Mouse (Mus musculus): ENCODE results near the gene Spink8. TPM values are rescaled to one million over a fixed set of nuclear protein-coding genes. Genes with fewer than 3 reads are reported as not detected.

The Spink8 gene
- polyA plus RNA-seq, 1 experiment from 2014 or later = not detected

DNA sequence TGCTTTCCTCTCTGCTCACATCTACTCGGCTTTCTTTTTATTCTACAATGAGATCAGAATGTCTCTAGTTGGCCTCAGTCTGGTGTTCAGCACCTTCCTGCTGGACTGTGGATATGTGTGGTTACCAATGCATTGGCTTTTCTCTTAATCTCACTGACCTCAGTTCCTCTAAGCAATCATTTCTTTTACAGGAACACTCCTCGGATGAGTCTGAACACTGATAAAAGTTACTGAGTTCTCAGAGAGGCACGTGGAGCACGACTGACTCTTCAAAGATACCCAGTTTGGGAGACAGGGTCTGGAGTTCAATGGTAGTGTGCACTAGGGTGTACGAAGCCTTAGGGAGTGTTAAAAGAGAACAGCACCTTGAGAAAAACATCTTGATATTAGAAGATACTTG lies 14.1 kb downstream of the Spink8 start:
- ATAC-seq (ENCODE audit: low read depth) = no peak
- H3K4me3 ChIP-seq = no peak overlapping the region
- H3K4me2 ChIP-seq = no peak overlapping the region
- no peaks in the 10 kb centered on the region for H3K4me1 ChIP-seq (replicated peaks)
- WGBS = 82% methylated on average over 5 of the region's 5 CpGs
- peaks cover 11% of the 10 kb centered on the region for H3K36me3 ChIP-seq
- no peak overlapping the region for H3K27ac ChIP-seq (replicated peaks)
- H3K27me3 ChIP-seq = no peaks in the 10 kb centered on the region
- no peak overlapping the region for H3K9ac ChIP-seq
- H3K9me3 ChIP-seq = no peaks in the 10 kb centered on the region

DNA sequence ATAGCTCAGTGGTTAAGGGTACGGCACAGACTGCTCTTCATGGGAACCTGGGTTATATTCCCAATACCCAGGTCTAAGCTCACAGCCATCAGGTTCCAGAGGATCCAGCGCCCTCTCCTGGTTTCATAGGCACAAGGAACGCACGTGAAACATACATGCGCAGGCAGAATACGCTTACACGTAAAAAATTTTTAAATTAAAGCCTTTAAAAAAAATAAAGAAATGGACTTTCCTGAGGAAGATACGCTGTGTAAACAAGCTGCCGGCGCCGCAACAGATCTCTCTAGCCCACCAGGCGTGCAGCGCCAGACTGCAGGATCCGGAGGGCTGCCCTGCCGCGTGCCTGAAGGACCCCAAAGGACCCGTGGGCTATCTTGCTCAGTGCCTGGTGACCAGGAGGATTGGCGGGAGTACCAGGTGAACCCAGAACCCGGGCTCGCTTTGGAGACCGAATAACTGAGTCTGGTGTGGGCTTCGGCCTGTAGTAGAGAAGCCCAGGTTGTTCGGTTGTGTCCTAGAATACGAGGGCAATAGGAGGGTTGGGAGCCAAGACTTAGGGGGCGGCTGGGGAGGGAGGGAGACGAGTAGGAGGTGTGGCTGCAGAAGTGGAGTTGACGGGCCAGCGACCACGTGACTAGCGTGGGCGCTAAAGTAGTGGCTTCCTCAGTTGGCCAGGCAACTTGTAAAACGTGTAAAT lies 20.5 kb downstream of the Spink8 start, which contains the start of gene Nme6:
Gene Nme6 (plus strand): TSS at position 359 of the 697 bp plus-strand sequence.
- Histone ChIP-seq H3K9ac (peak within 1 kb of the TSS; percentile 79), H3K27me3 (no peaks in the 10 kb centered on the region), H3K4me3 (peak within 1 kb of the TSS; percentile 67), H3K27ac (replicated peaks) (peak within 1 kb of the TSS; percentile 85), H3K4me2 (peak within 1 kb of the TSS; percentile 93), H3K4me1 (replicated peaks) (peaks cover 11% of the 10 kb centered on the region), H3K36me3 (peaks cover 25% of the 10 kb centered on the region), H3K9me3 (no peaks in the 10 kb centered on the region)
- peak; percentile 98 for ATAC-seq (ENCODE audit: low read depth)
- WGBS = under 1% methylated on average over 32 of the region's 32 CpGs

DNA sequence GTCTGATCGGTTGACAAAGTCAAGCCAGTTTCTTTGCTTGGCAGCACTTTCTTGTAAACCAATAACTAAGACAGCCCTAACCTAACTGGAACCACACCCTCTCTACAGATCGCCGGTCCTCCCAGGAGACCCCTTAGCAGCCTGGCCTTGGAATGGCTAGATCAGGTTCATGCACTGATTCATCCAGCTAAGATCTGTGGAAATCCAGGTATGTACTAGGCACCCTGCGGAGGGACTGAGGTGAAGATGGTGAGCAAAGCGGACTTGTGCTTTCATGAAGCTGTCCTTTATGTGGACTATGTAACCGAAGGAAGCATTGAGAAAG lies 21.0 kb downstream of the Spink8 start:
- WGBS = 14% methylated on average over 6 of the region's 6 CpGs
- peaks cover 30% of the 10 kb centered on the region for H3K36me3 ChIP-seq
- peak overlapping the region; percentile 93 for H3K4me2 ChIP-seq
- peak overlapping the region; percentile 79 for H3K9ac ChIP-seq
- H3K27ac ChIP-seq (replicated peaks) = peak overlapping the region; percentile 85; the same call in 1 of the 2 replicates
- no peaks in the 10 kb centered on the region for H3K9me3 ChIP-seq
- peak overlapping the region; percentile 67 for H3K4me3 ChIP-seq
- peaks cover 11% of the 10 kb centered on the region for H3K4me1 ChIP-seq (replicated peaks)
- no peaks in the 10 kb centered on the region for H3K27me3 ChIP-seq
- peak; percentile 57 for ATAC-seq (ENCODE audit: low read depth)

DNA sequence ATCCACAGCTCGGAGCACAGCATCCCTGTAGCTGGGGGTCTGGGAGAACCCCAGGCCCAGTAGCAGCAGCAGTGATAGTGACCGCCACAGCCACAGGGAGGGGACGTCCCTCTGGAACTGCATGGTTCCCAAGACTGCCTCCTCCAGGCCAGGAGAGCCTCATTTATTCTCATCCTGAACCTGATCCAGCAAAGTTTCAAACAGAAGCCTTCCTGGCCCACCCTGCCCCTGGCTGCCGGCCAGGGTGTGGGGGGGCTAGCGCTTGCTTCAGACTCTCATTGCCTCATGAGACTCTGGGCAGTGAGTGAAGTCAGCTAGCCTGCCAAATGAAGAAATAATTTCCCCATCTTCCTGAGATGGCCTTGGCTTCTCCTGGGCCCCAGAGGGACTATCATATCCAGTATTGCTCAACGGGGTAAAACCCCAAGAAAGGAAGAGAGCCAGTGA lies 37.3 kb downstream of the Spink8 start, which contains the start of gene Camp:
Gene Camp (minus strand): TSS at position 306 of the 447 bp plus-strand sequence.
- no peaks in the 10 kb centered on the region for H3K27me3 ChIP-seq
- peak; percentile 53 for ATAC-seq (ENCODE audit: low read depth)
- WGBS = 64% methylated on average over 6 of the region's 6 CpGs
- no peak within 1 kb of the TSS for H3K27ac ChIP-seq (replicated peaks)
- H3K4me2 ChIP-seq = no peak within 1 kb of the TSS
- no peak within 1 kb of the TSS for H3K9ac ChIP-seq
- peaks cover 9% of the 10 kb centered on the region for H3K36me3 ChIP-seq
- no peaks in the 10 kb centered on the region for H3K9me3 ChIP-seq
- 0 out of 2 replicates have a peak, but pooled peaks cover 8% of the 10 kb centered on the region for H3K4me1 ChIP-seq (replicated peaks)
- H3K4me3 ChIP-seq = no peak within 1 kb of the TSS

DNA sequence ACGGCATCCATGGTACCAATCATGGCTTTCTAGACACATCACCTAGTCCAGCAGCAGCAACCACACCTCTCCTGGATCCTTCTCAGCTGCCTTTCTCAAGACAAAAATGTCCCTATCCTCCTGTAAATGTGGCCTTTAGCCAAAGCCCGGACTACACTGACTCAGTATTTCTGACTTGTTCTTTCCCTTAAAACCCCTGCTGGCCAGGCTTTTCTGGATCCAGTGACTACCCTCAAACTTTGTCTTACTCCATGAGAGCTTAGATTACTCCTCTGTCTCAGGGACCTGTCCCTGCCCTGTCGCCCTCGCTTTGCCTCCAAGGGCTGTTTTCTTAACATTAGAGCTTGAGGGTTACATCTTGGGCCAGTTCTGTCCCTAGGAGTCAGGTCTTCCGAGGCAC lies 38.0 kb downstream of the Spink8 start:
- ATAC-seq (ENCODE audit: low read depth) = no peak
- H3K9me3 ChIP-seq = no peaks in the 10 kb centered on the region
- no peak overlapping the region for H3K4me2 ChIP-seq
- no peak overlapping the region for H3K9ac ChIP-seq
- H3K27me3 ChIP-seq = no peaks in the 10 kb centered on the region
- no peak overlapping the region for H3K4me3 ChIP-seq
- no peak overlapping the region for H3K27ac ChIP-seq (replicated peaks)
- H3K36me3 ChIP-seq = peaks cover 4% of the 10 kb centered on the region; the same call in 1 of the 2 replicates
- H3K4me1 ChIP-seq (replicated peaks) = 0 out of 2 replicates have a peak, but pooled peaks cover 8% of the 10 kb centered on the region
- 89% methylated on average over 5 of the region's 5 CpGs for WGBS

DNA sequence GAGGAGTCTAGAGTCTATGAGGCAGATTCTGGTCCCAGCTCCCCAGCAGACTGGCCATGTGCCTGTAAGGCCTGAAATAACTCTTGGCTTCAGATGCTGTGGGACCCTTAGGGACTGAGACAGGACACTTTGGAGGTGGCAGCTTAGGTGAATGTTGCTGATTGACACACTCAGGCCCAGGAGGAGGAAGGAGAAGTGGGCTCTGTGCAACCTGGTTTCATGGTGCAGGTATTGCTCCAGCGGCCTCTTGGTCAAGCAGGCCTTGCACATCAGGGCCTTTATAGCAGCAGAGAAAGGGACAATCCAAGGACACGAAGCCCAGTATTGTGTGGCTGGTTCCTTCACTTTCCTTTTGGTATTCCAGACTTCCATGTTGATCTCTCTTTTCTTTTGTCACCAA lies 42.3 kb downstream of the Spink8 start:
- H3K27ac ChIP-seq (replicated peaks) = no peak overlapping the region
- H3K4me2 ChIP-seq = no peak overlapping the region
- H3K36me3 ChIP-seq = no peaks in the 10 kb centered on the region
- 93% methylated on average over 2 of the region's 2 CpGs for WGBS
- no peak overlapping the region for H3K9ac ChIP-seq
- no peak overlapping the region for H3K4me3 ChIP-seq
- no peaks in the 10 kb centered on the region for H3K27me3 ChIP-seq
- 0 out of 2 replicates have a peak, but pooled peaks cover 2% of the 10 kb centered on the region for H3K4me1 ChIP-seq (replicated peaks)
- no peaks in the 10 kb centered on the region for H3K9me3 ChIP-seq
- no peak for ATAC-seq (ENCODE audit: low read depth)

GRCm38 (mm10) chr9:109855947-109856346 lies 43.9 kb downstream of the Spink8 start:
- Histone ChIP-seq H3K27me3 (no peaks in the 10 kb centered on the region), H3K4me1 (replicated peaks) (no peaks in the 10 kb centered on the region), H3K9me3 (no peaks in the 10 kb centered on the region), H3K36me3 (no peaks in the 10 kb centered on the region), H3K27ac (replicated peaks) (no peak overlapping the region), H3K4me2 (no peak overlapping the region), H3K9ac (no peak overlapping the region), H3K4me3 (no peak overlapping the region)
- ATAC-seq (ENCODE audit: low read depth) = no peak
- 84% methylated on average over 6 of the region's 6 CpGs for WGBS

GRCm38 (mm10) chr9:109862397-109863044 lies 50.4 kb downstream of the Spink8 start:
- peak; percentile 50 for ATAC-seq (ENCODE audit: low read depth)
- no peak overlapping the region for H3K9ac ChIP-seq
- WGBS = 17% methylated on average over 20 of the region's 20 CpGs

GRCm38 (mm10) chr9:109863085-109863484 lies 51.0 kb downstream of the Spink8 start:
- no peak for ATAC-seq (ENCODE audit: low read depth)
- Histone ChIP-seq H3K9me3 (no peaks in the 10 kb centered on the region), H3K4me2 (peak overlapping the region; percentile 37; the same call in 1 of the 2 replicates), H3K36me3 (no peaks in the 10 kb centered on the region), H3K27me3 (no peaks in the 10 kb centered on the region), H3K4me1 (replicated peaks) (0 out of 2 replicates have a peak, but pooled peaks cover 4% of the 10 kb centered on the region), H3K27ac (replicated peaks) (no peak overlapping the region), H3K4me3 (no peak overlapping the region), H3K9ac (no peak overlapping the region)
- 66% methylated on average over 3 of the region's 3 CpGs for WGBS

More at GRCm38 (mm10) chr9:109862397-109863044, 50.4 kb downstream of the Spink8 start:
- H3K4me3 ChIP-seq = no peak overlapping the region
- H3K4me2 ChIP-seq = peak overlapping the region; percentile 37
- H3K27ac ChIP-seq (replicated peaks) = no peak overlapping the region
- no peaks in the 10 kb centered on the region for H3K9me3 ChIP-seq
- no peaks in the 10 kb centered on the region for H3K27me3 ChIP-seq
- 0 out of 2 replicates have a peak, but pooled peaks cover 4% of the 10 kb centered on the region for H3K4me1 ChIP-seq (replicated peaks)
- H3K36me3 ChIP-seq = no peaks in the 10 kb centered on the region

GRCm38 (mm10) chr9:109866218-109866617 lies 54.1 kb downstream of the Spink8 start:
- H3K4me1 ChIP-seq (replicated peaks) = 0 out of 2 replicates have a peak, but pooled peaks cover 4% of the 10 kb centered on the region
- no peak overlapping the region for H3K4me3 ChIP-seq
- no peak overlapping the region for H3K9ac ChIP-seq
- WGBS = 80% methylated on average over 2 of the region's 2 CpGs
- no peaks in the 10 kb centered on the region for H3K9me3 ChIP-seq
- H3K27ac ChIP-seq (replicated peaks) = no peak overlapping the region
- ATAC-seq (ENCODE audit: low read depth) = no peak
- H3K36me3 ChIP-seq = no peaks in the 10 kb centered on the region
- no peak overlapping the region for H3K4me2 ChIP-seq
- H3K27me3 ChIP-seq = no peaks in the 10 kb centered on the region

GRCm38 (mm10) chr9:109870983-109871572 lies 59.0 kb downstream of the Spink8 start:
- Histone ChIP-seq H3K27ac (replicated peaks) (no peak overlapping the region), H3K9me3 (no peaks in the 10 kb centered on the region), H3K9ac (no peak overlapping the region; the same call in 1 of the 2 replicates), H3K27me3 (no peaks in the 10 kb centered on the region), H3K36me3 (no peaks in the 10 kb centered on the region), H3K4me3 (no peak overlapping the region), H3K4me1 (replicated peaks) (0 out of 2 replicates have a peak, but pooled peaks cover 2% of the 10 kb centered on the region), H3K4me2 (no peak overlapping the region)
- WGBS = 53% methylated on average over 6 of the region's 6 CpGs
- ATAC-seq (ENCODE audit: low read depth) = no peak

Data from neural tube, embryonic 13.5 days (tissue).